Mouse (Mus musculus) gastrocnemius, postnatal 4 days (tissue): ENCODE data around the gene Xpnpep1. TPM values are rescaled to one million over a fixed set of nuclear protein-coding genes. Genes with fewer than 3 reads are reported as not detected.

Experiments
- DNase-seq, 2 experiments: peaks; one replicate each; pipeline ENCODE4 v3.0.0; 2021 to 2022; ENCODE audit warnings: low spot score in 2 of 2, mixed read lengths in 2 of 2
- total RNA-seq, 2 experiments: library from RNA; stranded (reverse); gene quantifications; 2 replicates each; pipeline ENCODE4 v1.2.3; 2021

The Xpnpep1 gene
- total RNA-seq, 2 experiments from 2014 or later, result 85.3 to 91.8 TPM

DNA sequence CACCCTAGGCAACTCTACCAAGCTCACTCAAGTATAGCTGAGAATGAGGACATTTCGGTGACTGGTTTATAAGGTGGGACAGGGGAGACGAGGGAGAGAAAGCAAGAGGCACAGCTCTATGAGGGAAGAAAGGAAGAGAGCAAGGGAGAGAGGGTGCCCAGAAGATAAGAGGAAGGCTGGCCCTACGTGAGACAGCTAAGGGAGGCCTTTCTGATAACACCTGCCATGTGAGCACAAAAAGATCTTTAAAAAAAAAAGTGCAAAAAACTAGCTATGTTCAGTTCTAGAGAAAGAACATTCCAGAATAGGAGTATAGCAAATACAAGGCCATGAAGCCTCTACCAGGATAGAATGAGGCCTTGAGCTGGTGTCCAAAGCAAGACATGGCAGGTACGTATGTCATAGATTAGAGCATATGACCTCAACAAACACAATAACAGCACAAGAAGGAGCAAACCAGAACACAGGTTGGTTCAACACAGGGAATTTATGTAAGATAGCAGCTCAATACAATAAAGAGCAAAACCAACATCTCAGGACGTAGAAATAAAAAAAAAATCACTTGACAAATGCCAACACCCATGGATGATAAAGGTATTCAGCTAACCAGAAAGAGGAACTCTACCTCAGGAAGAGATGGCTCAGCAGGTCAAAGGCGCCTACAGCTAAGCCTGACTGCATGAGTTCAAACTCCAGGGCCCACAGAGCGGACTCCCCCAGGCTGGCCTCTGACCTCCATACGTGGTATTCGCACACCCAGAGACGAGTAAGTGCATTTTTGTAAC, 6.7 kb downstream of the Xpnpep1 start:
- no peak for DNase-seq

DNA sequence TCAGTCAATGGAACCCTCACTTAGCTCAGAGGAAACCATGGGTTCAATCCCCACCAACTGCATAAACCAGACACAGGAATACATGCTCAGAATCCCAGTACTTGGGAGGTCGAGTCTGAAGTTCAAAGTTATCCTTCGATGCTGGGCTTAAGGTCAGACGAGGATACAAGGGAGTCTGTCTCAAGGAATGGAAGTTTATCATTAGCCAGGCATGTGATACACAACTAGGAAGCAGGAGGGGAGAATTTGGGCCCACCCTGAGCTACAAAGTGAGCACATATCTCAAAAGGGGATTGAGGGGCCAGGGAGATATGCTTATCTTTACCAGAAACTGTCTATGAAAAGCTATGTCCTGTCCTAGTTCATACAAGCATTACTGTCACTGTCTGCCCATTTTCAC, 7.4 kb downstream of the Xpnpep1 start:
- DNase-seq, result no peak

DNA sequence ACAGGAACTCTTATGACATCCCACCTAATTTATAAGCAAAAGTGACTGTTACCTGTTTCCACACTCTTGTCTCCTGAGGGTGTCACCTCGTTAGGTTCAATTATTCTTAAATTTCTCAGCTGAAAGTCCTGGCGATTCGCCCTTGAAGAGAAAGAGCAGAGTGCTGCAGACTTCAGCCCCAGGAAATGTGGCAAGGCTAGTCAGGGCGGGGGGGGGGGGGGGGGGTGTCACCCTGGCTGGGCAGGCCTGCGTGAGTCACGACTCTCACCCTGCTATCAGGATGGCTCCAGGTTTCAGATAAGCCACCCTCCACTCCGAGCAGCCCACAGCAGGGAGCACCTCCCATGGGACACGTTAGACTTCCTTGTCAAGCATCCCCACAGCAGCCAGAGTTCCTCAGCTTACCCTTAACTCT, 8.1 kb downstream of the Xpnpep1 start:
- DNase-seq, result no peak

DNA sequence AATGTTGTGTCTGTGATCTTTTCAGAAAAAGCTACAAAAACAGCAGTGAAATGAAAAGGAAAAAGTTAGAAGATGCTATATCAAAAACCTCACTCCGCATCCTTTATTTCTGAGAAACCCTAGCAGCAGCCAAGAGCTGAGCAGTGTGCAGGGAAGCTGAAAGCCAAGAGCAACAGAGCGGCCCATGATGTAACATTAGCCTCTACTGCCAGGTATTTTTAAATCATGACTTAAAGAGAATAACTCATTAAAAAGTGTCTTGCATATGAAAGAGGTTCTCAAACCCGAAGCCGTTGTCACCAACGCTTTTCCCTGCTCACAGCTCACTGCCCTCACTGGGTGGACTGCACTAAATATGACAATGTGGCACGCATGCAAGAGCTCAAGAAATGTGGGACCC, 9.7 kb downstream of the Xpnpep1 start:
- no peak for DNase-seq

DNA sequence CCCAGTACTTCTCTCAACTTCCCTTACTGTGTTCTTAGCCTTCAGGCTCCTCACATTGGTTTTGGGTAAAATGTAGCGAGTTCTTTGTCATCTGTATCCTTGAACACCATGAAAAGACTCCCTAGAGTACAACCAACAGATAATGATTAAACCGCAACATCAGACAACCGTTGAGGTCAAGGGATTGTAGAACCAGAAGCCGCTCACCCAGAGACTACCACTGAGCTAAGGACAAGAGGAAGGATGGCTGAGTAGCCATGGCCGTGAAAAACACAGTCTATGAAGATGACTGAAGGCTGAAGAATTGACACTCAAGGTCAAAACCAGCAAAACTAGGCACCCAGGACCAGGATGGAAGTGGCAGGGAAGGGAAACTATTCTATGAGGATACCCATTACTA, 10.3 kb downstream of the Xpnpep1 start:
- DNase-seq, result no peak

DNA sequence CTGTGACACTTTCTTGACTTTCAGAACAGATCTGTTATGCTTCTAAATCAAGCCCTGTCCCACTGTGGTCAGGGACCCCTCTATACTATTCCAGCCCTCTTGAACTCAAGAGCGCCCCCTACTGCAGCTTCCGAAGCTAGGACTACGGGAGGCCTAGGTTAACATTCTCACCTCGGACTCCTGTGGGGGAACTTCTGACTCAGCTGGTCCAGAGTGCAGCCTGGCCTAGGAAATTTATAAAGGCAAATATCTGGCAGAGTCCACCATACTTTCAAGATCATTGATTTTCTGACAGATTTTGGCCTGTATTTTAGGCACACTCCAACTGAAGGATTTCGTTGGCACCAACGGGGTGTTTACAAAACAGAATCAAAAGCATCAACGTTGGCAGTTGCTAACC, 11.0 kb downstream of the Xpnpep1 start:
- no peak for DNase-seq

DNA sequence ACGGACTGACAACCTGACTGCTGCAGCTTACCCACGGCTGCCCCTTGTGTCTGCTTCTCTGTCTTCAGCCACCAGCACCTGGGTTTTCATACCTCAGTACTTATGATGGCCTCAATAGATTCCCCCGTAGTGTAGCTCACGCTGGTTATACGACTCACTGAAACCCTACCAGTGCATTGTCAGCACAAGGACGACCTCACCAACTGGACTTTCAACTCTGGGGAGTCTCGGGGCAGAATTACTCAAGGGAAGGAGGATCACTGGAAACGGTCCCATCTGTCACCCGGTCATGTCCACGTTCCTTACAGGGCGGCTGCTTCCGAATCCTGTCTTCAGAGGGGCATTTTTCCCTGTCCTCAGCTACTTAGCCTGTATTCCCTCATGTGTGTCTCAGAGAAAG, 11.8 kb downstream of the Xpnpep1 start:
- DNase-seq, result no peak

DNA sequence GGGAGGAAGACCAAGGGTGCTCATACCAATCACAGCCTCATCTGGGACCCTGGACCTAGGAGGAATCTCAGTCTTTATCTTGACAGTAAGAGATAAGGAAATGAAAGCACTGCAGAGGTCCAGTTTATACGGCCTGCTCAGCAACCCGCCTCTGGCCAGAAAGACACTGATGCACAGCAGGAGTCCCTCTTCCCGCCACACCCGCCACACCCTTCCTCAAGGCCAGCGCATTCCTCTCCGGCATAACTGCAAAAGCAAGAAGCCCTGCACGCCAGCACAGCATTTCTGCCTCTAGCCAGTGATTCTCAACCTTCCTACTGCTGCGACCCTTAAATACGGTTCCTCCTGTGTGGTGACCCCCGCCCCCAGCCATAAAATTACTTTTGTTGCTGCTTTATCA, 16.8 kb downstream of the Xpnpep1 start:
- DNase-seq, result no peak

DNA sequence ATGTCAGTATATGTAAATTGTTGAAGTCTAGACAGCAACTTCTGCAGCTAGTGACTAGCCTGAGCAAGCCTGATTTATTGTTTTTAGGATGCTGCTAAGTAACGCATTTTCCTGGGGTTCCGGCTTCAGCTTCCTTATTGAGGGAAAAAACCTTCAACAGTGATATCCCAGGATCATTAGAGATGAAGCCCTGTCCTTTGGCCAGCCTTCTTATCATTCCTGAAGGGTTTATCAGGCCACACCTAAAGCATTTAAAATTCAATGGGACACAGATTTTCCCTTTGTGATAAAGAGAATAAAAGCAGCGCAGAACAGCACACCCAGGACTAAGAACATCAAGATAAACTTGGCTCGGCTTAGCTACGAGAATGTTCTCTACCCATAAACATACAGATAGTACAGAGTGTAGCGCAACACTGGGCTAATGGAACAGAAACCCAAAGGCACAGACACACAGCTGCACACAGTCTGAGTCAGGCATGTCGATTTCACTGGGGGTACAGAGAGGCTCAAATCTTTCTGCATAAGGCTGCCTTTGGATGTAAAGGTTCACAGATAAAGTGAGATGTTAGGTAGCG, 17.9 kb downstream of the Xpnpep1 start:
- no peak for DNase-seq

DNA sequence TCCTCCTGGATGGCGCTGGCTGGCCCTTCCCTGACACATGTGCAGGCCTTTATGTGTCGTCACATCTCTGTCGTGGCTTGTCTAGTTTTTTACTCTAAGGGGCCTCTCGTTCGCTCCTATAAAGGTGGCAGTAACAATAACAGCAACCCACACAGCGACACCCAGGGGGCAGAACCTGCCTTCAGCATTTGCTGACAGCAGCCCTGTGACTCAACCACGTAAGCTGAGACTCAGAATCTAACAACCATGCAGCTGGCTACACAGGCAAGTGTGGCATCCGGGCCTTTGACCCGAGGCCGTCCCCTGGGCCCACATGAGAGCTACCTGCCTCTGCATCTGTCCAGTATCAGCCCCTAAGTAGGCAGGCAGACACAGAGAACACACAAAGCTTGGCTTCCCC, 18.5 kb downstream of the Xpnpep1 start:
- no peak for DNase-seq

DNA sequence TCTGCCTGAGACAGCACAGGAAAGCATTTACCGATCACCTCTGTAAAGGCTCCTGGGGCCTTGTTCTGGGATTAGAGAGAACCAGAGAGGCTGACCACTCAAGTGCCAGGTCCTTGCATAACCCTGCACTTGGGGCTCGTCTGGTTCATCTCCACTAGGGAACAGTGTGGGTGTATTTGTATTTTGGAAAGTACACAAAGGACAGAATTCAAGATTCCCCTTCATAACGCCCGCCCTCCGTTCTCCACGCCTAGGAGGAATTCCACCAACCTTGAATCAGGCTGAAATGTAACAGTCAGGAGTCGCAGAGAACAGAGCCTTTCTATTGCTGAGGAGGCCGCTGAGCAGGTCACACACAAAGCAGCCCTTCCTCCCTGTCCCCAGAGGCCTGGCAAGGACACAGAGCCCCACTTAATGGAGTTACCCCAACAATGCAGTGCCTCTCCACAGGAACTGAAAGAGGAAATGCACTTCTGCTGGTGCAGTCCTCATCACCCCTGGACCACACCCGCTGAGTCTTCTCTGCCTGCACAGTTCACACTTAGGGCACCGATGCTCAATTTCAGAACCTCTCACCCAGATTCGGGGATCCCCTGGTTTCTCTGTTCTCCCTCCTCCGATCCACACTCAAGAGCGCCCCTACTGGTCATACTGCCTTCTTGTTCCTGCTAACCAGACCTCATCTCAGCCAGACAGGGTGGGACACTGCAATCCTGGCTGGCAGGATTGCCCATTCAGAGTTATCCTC, 20.1 kb downstream of the Xpnpep1 start:
- peak in 1 of 2 experiments; percentile 65 for DNase-seq

DNA sequence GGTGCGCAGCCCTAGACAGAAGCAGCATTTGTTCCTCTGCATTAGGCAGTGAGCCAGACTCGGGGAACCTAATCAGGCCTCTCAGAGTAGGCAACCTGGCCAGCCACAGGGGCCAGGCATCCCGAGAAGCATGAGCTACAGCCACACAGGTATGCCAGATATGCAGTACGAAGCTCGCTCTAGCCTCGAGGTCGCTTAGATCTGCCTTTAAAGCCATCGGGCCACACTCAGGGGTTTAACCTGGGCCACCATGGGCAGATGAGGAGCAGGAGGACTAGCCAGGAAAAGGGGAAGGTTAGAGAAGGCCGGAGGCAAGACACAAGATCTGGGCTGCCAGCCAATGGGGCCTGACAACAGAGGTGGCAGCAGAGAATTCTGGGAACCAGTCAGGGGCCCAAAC, 22.1 kb downstream of the Xpnpep1 start:
- DNase-seq, result no peak

DNA sequence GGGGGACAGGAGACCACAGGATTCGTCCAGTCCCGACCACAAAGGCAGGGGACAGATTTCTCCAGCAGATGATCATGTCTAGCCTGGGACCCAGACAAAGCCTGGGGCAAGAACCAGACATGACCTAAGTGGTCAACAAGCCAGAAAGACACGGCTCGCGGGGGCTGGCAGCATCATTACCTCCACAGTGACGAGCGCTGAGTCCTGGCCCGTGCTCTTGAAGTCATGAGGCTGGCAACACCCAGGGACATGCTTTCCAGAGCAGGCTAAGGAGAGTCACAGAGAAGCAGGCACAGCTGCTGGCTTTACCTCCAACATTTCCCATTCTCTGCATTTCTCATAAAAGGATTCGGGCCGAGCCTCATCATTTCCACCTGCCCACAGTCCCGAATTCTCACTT, 22.8 kb downstream of the Xpnpep1 start:
- peak in 1 of 2 experiments; percentile 32 for DNase-seq

DNA sequence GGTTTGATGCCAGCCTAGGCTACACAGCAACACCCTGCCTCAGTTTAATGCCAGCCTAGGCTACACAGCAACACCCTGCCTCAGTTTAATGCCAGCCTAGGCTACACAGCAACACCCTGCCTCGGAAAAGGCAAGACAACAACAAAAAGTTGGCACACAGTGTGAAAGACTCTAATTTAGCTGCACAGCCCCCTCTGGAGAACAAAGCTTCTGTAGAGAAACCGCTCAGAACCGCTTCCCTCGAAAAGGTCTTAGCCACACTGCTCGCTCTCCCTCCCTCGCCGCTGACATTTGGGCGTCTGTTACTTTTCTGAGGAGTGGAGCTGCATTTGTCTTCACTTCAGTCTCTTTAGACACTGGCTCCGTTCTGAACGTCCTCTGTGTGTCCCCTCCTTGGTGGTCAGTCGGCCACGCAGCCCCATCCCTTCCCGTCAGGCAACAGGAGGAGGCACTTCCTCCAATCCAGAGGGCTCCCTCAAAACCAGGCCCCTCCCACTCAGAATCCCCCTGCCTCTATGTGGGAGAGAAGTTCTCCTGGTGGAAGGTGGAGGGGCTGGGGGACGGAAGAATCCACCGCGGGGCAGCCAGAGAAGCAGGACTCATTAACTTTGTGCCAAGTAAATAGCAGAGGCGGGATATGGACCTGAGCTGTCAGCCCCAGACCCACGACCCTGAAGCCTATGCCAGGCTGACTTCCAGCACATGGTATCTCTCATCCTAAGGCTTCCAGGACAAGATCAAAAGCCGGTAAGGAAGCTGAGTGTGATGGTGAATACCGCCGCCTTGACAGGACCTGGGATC, 24.9 kb downstream of the Xpnpep1 start:
- DNase-seq, result no peak

DNA sequence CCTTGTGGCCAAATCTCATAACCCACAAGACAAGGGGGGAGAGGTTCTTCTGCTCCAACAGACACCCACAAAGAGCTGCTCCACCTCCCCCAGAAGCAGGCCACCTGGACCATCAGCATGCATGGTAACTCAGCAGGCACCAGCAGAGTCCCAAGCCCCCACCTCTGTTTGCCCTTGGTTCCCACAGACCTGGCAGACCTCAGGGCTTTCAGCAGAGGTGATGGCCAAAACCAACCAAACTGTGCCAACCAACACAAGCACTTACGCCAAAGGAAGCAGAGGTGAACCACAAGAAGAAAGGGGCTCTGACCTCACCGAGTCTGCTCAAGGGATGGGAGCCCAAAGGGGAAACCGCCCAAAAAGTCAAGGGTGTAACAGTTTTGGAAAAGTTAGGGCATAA, 26.3 kb downstream of the Xpnpep1 start:
- no peak for DNase-seq

DNA sequence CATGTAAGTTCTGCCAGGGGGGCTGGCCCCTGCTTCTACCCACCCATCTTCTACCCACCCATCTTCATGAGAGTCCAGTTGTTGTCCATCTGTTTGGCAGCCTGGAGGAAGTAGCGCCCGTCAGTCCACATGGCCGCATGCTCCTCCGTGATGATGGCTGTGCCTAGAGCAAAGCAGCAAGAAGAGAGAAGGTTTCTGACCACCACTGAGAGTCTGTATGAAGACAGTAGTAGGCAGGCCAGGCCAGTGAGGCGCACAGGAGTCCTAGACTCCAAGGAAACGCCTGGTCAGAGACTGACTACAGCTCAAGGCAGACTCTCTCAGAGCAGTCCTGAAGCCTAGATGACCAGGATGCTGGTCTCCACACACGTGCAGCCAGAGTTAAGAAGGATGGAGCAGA, 26.7 kb downstream of the Xpnpep1 start:
- DNase-seq, result no peak

DNA sequence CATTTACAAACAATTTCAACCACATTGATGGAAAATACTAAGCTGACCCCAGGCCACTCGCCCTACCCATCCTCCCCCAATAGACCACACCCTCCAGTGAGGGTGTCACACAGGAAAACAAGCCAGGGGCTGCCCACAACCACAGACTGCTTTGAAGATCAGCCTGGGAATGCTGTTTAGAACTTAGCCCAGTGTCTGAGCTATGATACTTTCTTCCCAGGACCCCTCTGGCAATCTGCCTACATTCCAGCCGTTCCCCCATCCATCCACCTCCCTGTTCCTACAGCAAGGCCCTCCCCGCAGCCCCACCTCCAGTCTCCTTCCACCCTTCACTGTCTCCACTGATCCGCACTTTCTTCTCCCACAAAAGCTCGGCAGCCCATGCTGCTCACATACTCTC, 29.1 kb downstream of the Xpnpep1 start:
- DNase-seq, result no peak

DNA sequence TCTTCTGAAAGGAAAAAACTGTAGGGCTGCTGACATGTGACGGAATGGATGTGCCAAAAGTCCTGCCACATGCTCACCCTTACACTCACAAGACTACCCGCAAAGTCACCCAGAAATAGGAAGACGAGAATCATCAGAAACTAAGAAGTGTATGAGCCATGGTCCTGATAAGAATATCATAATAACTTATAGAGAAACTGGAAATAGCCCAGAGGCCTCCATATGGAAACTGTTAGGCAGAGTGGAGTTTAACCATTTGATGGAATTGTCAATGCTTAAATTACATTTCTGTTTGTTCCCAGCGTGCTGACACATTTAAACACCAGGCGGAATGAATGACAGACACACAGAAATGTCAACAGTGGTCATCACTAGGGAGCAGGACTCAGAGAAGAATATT, 31.1 kb downstream of the Xpnpep1 start:
- DNase-seq, result no peak

DNA sequence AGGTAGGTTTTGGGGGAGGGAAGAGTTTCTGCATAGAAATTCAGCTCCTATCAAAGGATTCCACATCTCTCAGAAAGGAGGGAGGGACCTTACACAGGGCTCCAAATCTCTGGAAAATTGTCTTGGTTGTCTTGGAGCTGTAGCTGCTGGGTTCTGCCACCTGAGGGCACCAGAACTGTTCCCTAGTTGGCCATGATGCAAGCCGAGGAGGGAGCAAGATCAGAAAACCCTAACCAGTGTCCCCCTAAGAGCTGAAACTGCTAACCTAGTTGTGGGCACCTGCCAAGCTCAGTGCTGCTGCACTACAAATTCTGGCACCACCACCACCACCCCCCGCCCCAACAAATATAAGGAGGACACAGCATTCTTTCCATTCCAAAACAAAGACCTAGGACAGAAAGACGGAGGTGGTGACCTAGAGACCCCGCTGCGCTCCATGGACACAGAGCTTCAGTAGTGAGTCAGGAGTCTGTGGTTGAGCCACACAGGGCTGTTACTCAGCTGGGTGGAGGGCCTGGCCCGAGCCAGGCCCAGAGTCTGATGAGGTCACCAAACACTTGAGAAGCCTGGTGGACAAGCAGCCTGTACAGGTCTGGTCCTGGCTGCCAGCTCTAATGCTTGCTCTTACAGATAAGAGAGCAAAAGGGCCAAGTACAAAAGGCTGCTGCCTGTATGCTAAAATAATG, 31.9 kb downstream of the Xpnpep1 start:
- DNase-seq, result peak in 1 of 2 experiments; percentile 56

DNA sequence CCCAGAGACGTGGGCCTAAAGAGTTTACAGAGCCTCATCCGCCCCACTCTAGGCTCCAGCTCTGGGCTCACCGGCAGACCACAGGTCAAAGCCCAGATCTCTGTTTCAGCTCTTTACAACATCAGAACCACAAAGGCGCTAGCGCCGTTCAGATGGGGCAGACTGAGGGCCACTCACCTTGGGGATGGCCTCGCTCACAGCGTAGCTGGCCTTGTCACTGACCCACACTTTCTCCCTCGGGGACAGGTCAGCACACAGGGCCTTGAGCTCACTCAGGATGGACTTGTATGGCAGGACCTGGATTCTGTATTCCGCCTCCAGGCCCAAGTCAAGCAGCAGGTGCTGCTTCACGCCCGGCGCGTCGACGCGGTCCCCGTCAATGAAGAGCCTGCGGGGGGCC, 34.0 kb downstream of the Xpnpep1 start:
- no peak for DNase-seq
